Mouse (Mus musculus) brain, embryonic 14.5 days (tissue): ENCODE data around the gene Rpl15. TPM values are rescaled to one million over a fixed set of nuclear protein-coding genes. Genes with fewer than 3 reads are reported as not detected.
A peak's percentile ranks its signal among the peaks of the same experiment; 100 is the strongest.

Experiments used
- DNase-seq: peaks from one replicate; pipeline ENCODE4 v3.0.0-alpha.2; 2011; ENCODE audit warnings: low read depth
- CTCF ChIP-seq: fragments of 200-500 bp; IDR thresholded peaks from 2 replicates; pipeline ENCODE4 v1.5.1; 2012; ENCODE audit warnings: inconsistent platforms, mild to moderate bottlenecking, moderate library complexity, borderline replicate concordance; ENCODE audit not compliant: insufficient read depth, insufficient read length; ENCODE audit errors: extremely low read depth
- POLR2A ChIP-seq: fragments of 200-500 bp; IDR thresholded peaks from 2 replicates; pipeline ENCODE4 v1.6.1; 2012; ENCODE audit warnings: mild to moderate bottlenecking, inconsistent platforms, borderline replicate concordance; ENCODE audit not compliant: poor library complexity, insufficient read depth, insufficient read length, severe bottlenecking; ENCODE audit errors: extremely low read depth
- polyA plus RNA-seq: library from polyadenylated mRNA; depleted of rRNA; stranded (reverse); fragments of >200 nt; gene quantifications from 2 replicates; pipeline ENCODE4 v1.2.3, GENCODE M21; 2012; rRNA removed

Gene Rpl15
- 787 and 1,082 TPM in 2 replicates for polyA plus RNA-seq

DNA sequence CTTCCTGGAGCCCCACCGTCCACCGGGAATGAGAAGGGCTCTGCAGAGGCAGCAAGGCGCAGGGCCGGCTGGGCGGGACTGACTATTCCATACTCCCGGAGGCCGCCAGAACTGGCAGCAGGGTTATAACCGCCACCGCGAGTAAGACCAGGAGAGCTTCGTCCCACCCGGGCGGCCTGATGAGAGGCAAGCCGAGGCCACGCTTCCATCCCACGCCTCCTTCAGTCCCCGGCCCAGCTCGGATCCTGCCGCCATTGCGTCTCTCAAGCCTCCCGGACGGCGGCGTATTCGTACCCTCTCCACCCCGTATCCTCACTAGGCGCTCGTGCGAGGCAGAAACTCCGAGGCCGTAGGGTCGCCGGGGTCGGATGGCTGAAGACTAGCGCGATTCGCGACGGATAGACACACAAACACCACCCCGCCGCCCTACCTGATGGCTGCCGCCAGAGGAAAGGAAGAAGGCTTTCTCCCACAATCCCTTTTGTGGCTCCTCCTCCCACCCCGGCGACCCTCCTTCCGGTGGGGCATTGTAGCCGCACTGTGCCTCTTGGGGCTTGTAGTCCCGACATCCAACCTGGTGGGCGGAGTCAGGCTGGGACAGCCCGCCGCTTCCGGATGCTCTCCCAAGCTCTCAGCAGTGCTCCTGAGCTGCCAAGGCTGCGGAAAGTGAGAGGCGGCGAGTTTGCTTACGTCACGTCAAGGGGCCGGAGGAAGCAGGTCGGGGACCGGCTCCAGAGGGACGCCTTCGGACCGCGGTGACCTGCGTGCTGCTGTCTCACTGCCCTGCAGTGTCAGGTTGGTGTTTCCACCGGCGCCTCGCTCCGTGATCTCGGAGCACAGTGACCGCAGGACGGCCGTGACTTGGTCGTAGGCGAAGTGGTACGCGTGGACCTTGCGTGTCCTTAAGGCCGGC is at the start of gene Rpl15, which contains the start of gene Nkiras1:
Rpl15 (minus strand) TSS at position 863 of the 913 bp plus-strand sequence.
Nkiras1 (plus strand) TSS at position 608 of the 913 bp plus-strand sequence.
- peak; percentile 100 for DNase-seq
- TF ChIP-seq CTCF (peak; percentile 2; the same call in 1 of the 2 replicates), POLR2A (peak; percentile 69; the same call in 1 of the 2 replicates)

DNA sequence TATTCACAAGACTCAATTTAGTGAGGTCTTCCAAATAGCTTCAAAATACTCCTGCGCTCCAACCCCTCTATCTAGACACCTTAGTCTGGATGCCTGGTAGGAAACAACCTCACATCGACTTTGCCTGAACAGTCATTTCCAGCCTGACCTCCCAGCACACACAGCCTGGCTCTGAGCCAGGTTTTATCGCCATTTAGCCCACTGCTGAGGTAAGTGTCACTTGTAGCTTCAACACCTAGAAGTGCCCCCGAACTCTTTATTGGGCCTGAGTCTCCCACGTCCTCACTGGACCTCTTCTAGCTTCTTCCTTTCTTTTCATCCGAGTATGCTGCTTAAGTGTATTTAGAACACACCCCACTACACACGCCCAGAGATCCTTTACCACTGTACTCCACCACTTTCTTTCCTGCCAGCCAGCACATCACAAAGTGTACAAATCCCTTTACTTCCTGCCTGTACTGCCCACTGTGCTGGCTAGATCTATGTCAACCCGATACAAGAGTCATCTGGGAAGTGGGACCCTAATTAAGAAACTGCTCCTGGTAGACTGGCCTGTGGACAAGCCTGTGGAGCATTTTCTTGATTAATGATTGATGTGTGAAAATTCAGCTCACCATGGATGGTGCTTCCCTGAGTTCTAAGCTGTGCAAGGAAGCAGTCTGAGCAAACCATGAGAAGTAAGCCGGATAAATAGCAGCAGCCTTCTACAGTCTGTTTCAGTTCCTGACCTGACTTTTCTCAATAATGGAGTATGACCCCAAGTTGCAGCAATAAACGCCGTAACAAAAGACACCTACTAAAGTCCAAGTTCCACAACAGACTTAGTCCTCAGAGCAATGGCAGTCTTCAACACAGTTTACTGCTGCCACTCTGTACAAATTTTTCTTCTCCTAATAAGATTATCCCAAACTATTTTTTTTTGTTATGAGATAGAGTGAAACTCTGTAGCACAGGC is 46.5 kb upstream of the Rpl15 start:
- no peak for DNase-seq
- no peak for TF ChIP-seq POLR2A
- no peak for TF ChIP-seq CTCF

DNA sequence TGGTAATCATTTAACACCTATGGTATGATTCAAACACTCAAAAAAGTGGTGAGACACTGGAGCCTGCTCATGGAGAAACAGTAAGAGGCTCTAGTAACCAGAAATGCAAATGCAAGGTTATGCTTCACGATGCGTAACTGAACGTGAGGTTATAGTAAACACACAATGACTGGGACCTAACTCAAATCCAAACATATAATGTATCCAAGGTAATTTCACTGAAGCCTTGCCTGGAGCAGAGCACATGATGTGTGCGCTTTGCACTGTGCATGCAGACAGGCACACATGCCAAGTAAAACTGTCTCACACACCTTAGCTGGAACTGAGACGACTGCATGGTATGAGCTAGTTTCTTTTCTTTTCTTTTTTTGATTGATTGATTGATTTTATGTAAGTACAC is 33.0 kb upstream of the Rpl15 start:
- no peak for DNase-seq
- TF ChIP-seq POLR2A (no peak), CTCF (no peak)

DNA sequence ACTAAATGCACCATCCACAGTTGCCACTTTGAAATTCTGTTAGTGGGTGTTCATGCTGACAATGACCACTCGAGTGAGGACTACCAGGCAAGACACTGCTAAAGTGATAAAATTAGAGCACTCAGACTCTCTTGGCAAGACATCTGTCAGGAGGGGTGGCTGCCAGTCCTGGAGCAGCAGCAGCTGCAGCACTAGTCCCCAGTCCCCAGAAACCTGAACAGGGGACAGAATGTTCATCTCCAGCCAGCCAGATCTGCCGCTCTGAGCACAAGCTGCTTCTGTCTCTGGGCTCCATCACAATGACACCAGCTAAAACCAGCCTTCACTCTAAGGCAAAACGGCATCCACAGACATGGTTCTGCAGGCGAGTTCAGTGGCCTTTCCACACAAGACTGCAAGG is 32.1 kb upstream of the Rpl15 start:
- no peak for TF ChIP-seq CTCF
- TF ChIP-seq POLR2A = no peak
- peak; percentile 33 for DNase-seq

DNA sequence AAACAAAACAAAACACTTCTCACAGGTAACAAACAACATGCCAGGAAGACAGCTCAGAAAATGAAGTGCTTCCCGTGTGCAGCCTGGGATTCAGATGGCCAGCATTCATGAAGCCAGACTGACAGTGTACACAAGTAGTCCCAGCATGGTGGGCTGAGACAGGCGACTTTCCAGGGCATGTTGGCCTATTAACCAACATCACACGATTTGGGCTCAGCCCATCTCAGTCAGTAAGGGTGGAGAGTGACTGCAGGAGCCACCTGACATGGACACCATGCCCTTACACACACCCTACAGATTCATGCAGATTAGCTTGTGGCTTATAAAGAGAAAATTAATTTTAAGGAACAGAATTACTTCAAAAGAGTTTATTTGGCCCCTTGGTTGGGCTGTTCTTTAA is 31.6 kb upstream of the Rpl15 start:
- no peak for DNase-seq
- TF ChIP-seq POLR2A (no peak), CTCF (no peak)

DNA sequence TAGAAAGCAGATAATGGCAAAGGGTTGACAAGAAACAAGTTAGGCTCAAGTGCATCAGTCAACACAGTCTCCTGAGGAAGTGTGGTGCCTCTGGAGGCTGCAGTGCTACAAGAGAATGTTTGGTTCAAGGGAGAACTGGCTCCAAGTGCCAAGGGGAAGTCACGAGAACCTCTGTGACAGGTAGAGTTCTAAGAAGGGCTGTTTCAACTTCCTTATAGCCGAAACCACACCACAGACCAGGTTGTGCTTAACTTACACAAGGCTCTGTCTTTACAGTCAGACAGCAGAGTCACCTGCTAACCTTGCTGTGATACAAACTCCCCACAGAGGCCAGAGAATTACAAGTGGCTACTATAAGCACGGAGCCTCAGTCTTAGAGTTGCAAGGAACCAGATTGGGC is 30.4 kb upstream of the Rpl15 start:
- DNase-seq = no peak
- TF ChIP-seq POLR2A (no peak), CTCF (no peak)

DNA sequence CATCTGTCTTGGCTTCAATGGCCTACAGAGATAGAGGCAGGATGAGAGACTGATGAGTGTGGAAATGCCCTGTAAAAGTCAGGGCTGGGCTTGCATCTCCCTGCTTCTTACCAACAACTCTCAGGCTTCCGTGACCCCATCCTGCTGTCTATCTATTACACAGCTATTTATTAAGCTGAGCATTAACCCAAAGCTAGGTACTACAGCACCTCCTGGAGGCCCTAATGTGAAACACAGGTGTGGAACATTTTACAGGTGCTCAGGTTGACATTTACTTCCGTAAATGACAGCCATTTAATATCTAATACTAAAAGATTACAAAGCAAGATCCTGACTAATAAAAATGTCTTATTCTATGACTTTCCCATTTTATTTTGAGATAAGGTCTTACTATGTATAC is 29.5 kb upstream of the Rpl15 start:
- TF ChIP-seq CTCF (no peak), POLR2A (no peak)
- no peak for DNase-seq

DNA sequence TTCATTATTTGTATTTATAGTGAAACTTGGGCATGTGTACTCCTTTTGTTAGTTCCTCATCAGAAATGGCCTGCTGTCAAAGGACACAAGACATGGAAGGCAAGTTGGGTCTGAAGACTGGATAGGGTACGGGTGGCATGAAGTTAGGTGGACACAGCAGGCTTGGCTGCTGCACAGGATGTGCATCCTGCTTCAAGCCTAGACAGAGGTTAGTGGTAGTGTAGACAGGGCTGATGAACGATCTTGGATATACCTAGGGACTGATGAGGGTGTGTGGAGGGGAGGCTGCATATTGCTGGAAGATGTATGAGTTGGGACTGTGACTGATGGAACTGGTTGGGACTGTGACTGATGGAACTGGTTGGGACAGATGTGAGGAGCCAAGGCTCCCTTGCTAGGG is 27.7 kb upstream of the Rpl15 start:
- no peak for DNase-seq
- TF ChIP-seq CTCF (no peak), POLR2A (no peak)

DNA sequence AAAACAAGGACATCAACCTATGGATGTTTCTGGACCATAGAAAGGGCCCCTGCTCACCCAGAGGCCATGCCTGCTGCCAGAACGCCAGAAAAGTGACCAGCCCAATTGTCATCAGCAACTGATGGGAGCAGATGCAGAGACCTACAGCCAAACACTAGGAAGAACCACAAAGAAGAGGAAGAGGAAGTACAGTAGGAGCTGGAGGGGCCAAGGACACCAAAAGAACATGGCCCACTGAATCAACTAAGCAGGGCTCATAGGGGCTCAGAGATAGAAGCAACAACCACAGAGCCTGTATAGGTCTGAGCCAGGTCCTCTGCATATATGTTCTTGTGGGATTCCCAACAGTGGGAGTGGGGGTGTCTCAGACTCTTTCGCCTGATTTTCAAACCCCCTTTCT is 26.2 kb upstream of the Rpl15 start:
- TF ChIP-seq POLR2A (no peak), CTCF (no peak)
- DNase-seq = no peak

DNA sequence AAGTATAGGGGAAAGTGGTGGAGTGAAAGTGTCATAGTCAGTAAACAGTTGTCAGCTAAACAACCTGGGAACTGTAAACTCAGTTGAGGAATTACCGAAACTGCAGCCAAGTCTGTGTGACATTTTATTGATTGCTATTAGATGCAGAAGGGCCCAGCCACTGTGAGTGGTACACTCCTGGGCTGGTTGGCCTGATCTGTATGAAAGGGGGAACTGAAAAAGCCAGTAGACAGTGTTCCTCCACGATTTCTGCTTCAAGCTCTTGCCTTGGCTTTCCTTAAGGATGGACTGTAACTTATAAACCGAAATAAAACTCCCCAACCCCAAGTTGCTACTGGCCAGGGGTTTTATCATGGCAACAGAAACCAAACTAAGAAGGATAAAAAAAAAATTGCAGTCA is 21.4 kb upstream of the Rpl15 start:
- no peak for DNase-seq
- TF ChIP-seq POLR2A = no peak
- TF ChIP-seq CTCF = no peak

DNA sequence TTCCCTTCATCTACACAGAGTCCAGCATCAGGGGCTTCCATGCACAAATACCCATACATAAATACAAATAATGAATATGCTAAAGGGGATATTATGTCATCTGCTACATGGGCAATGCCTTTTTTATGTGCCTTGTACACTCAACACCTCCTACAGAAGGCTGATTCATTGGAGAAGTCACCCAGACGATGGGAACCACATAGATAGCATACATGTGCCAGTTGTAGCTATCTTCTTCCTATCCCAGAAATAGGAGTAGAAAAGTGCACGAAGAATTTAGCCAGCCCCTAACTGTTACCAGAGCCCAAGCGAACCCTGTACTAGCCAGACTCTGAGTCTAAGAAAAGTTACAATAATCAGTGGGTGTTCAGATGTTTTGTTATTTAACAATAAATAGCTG is 20.9 kb upstream of the Rpl15 start:
- no peak for DNase-seq
- TF ChIP-seq POLR2A = no peak
- no peak for TF ChIP-seq CTCF

DNA sequence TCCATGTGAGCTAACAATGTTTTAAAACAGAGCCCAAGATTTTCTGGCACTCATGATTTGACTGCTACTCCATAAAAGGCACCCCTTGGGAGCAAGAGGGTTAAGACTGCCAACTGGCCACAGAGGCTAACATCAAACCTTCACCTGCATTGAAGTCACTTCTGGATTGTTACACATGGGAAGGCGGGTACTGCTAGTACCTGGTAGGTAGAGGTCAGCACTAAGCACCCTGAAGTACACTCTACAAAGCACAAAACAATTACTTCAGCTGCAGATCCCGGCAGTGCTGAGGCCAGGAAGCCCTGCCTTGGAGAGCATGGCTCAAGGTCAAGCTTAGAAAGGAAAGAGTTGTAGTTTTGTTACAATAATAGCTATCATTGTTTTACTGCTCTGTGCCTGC is 16.2 kb upstream of the Rpl15 start:
- DNase-seq = no peak
- TF ChIP-seq POLR2A (no peak), CTCF (no peak)

DNA sequence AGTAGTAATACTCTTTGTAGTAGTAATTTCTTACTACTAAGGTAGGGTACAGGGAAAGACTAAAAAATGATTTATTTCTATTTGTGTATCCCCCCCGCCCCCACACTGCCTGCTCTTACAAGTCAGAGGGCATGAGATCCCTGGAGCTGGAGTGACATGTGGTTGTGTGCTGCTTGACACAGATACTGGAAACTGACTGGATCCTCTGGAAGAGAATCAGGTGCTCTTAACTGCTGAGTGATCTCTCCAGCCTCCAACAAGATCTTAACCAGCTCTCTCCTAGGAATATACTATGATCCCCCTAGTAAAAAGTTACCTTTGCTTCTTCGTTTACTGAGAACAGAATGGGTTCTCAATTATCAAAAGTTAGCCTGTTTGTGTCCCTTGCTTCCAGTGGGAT is 15.2 kb upstream of the Rpl15 start:
- TF ChIP-seq POLR2A (no peak), CTCF (no peak)
- no peak for DNase-seq
